Mouse (Mus musculus) lung, embryonic 15.5 days (tissue): ENCODE data around the gene Tmem200b. TPM values are rescaled to one million over a fixed set of nuclear protein-coding genes. Genes with fewer than 3 reads are reported as not detected.

Source experiments
- ATAC-seq: fragments of 200-750 bp; cut with Nextera tagmentation; 2 replicates; pipeline ENCODE4 v1.8.0; 2017; ENCODE audit warnings: moderate number of reproducible peaks, borderline replicate concordance; ENCODE audit not compliant: low FRiP score, low TSS enrichment; ENCODE audit errors: extremely low read depth
- H3K27ac ChIP-seq: fragments of 300-500 bp; sonication (generic); 2 replicates; pipeline ENCODE4 v1.5.1; 2015; ENCODE audit warnings: moderate library complexity, mild to moderate bottlenecking, inconsistent platforms
- H3K27me3 ChIP-seq: fragments of 300-500 bp; sonication (generic); 2 replicates; pipeline ENCODE4 v1.6.1; 2015; ENCODE audit warnings: inconsistent platforms
- H3K36me3 ChIP-seq: fragments of 300-500 bp; sonication (generic); 2 replicates; pipeline ENCODE4 v1.6.1; 2015; ENCODE audit warnings: inconsistent platforms
- H3K4me1 ChIP-seq: fragments of 300-500 bp; sonication (generic); 2 replicates; pipeline ENCODE4 v1.6.1; 2015; ENCODE audit warnings: inconsistent platforms
- H3K4me2 ChIP-seq: fragments of 300-500 bp; sonication (generic); 2 replicates; pipeline ENCODE4 v1.6.1; 2015; ENCODE audit warnings: inconsistent platforms, mild to moderate bottlenecking, moderate library complexity
- H3K4me3 ChIP-seq: fragments of 300-500 bp; sonication (generic); 2 replicates; pipeline ENCODE4 v1.5.1; 2015; ENCODE audit warnings: mild to moderate bottlenecking, inconsistent platforms
- H3K9ac ChIP-seq: fragments of 300-500 bp; sonication (generic); 2 replicates; pipeline ENCODE4 v1.6.1; 2015; ENCODE audit warnings: inconsistent platforms
- H3K9me3 ChIP-seq: fragments of 300-500 bp; sonication (generic); 2 replicates; pipeline ENCODE4 v1.6.1; 2016; ENCODE audit warnings: inconsistent platforms
- WGBS: fragments of 180-500 bp; shearing (Covaris S2); methylation state at CpG from one replicate; pipeline ENCODE4 v1.1.7; 2015; 5-methylcytosine and 5-hydroxymethylcytosine counted together
- polyA plus RNA-seq: library from polyadenylated mRNA; unstranded; fragments of >200 nt; fragmentation: Nextera tagmentation; extraction: Ambion mirVana; gene quantifications from 2 replicates; pipeline ENCODE4 v1.2.1, GENCODE M21; 2015

Tmem200b gene
- polyA plus RNA-seq, 1 experiment from 2014 or later, result 1.1 TPM

- peaks cover 49% of the 10 kb centered on the region for H3K36me3 ChIP-seq
These were observed 48.8 kb downstream of the Tmem200b start for GRCm38 (mm10) chr4:131970244-131970853.

More at GRCm38 (mm10) chr4:131970244-131970853, 48.8 kb downstream of the Tmem200b start:
- Histone ChIP-seq H3K9ac (no peak overlapping the region), H3K4me1 (no peaks in the 10 kb centered on the region), H3K4me3 (no peak overlapping the region), H3K27me3 (no peaks in the 10 kb centered on the region), H3K27ac (no peak overlapping the region), H3K9me3 (no peaks in the 10 kb centered on the region), H3K4me2 (no peak overlapping the region)
- 59% methylated on average over 7 of the region's 7 CpGs for WGBS
- no peak for ATAC-seq

Other genes starting within 250 kb of the Tmem200b start
- 11.7 and 15.9 TPM in 2 replicates for gene Ptpru, start 83.5 kb upstream of the Tmem200b start, polyA plus RNA-seq
- gene Mecr, start 78.3 kb upstream of the Tmem200b start, polyA plus RNA-seq, result 45.9 and 47.6 TPM in 2 replicates
- 117 and 119 TPM in 2 replicates for gene Srsf4, start 48.2 kb upstream of the Tmem200b start, polyA plus RNA-seq
- 0.06 and 0.09 TPM in 2 replicates for gene Gm10300, start 152.9 kb downstream of the Tmem200b start, polyA plus RNA-seq
- gene Epb41, start 153.6 kb downstream of the Tmem200b start, polyA plus RNA-seq, result 62.2 and 65.0 TPM in 2 replicates
- gene Oprd1, start 222.7 kb downstream of the Tmem200b start, polyA plus RNA-seq, result 0.05 and 0.06 TPM in 2 replicates